Mouse (Mus musculus) heart, adult 2 months (tissue): ENCODE measurements around the gene Map2k2. TPM values are rescaled to one million over a fixed set of nuclear protein-coding genes. Genes with fewer than 3 reads are reported as not detected.

ENCODE experiments used
- DNase-seq, 2 experiments: peaks; one replicate each; pipeline ENCODE4 v3.0.0; 2021
- H3K27ac ChIP-seq: fragments of 200-600 bp; 2 replicates; pipeline ENCODE4 v1.8.1; 2022
- H3K27me3 ChIP-seq: fragments of 200-500 bp; 2 replicates; pipeline ENCODE4 v1.6.1; 2012; ENCODE audit warnings: mild to moderate bottlenecking, low read length, inconsistent platforms, mixed read lengths; ENCODE audit not compliant: control insufficient read depth, insufficient read depth
- H3K36me3 ChIP-seq: fragments of 200-500 bp; 2 replicates; pipeline ENCODE4 v1.6.1; 2012; ENCODE audit warnings: low read length, inconsistent platforms; ENCODE audit not compliant: control insufficient read depth, insufficient read depth
- H3K4me1 ChIP-seq: fragments of 200-500 bp; 2 replicates; pipeline ENCODE4 v1.6.1; 2011; ENCODE audit warnings: low read length; ENCODE audit not compliant: control insufficient read depth, insufficient read depth
- H3K4me3 ChIP-seq: fragments of 200-600 bp; 2 replicates; pipeline ENCODE4 v1.8.1; 2022
- H3K79me2 ChIP-seq: fragments of 200-500 bp; replicated peaks from 2 replicates; pipeline ENCODE4 v1.6.1; 2012; ENCODE audit warnings: mild to moderate bottlenecking, inconsistent platforms, low read length, moderate library complexity, mixed read lengths; ENCODE audit not compliant: control insufficient read depth, insufficient read depth
- H3K9ac ChIP-seq: fragments of 200-500 bp; 2 replicates; pipeline ENCODE4 v1.6.1; 2012; ENCODE audit warnings: low read depth, mild to moderate bottlenecking, control low read depth, inconsistent platforms, low read length, mixed read lengths
- CTCF ChIP-seq: fragments of 200-600 bp; IDR thresholded peaks from 2 replicates; pipeline ENCODE4 v1.8.1; 2022; ENCODE audit warnings: antibody characterized with exemption, mild to moderate bottlenecking, moderate library complexity
- EP300 ChIP-seq: fragments of 200-500 bp; IDR thresholded peaks from 2 replicates; pipeline ENCODE4 v1.6.1; 2011; ENCODE audit warnings: low read depth, low read length, control low read depth; ENCODE audit not compliant: insufficient read depth
- POLR2A ChIP-seq: fragments of 200-500 bp; IDR thresholded peaks from 2 replicates; pipeline ENCODE4 v1.6.1; 2011; ENCODE audit warnings: mild to moderate bottlenecking, low read depth, low read length, control low read depth; ENCODE audit not compliant: insufficient read depth
- WGBS: fragments of 180-500 bp; shearing (Covaris S2); methylation state at CpG from one replicate; pipeline ENCODE4 v1.1.7; 2018; 5-methylcytosine and 5-hydroxymethylcytosine counted together
- intact Hi-C: fragments of 180-260 bp; cut with DNase I; formaldehyde crosslinking; loops from one replicate; pipeline ENCODE4 v1.15.1; 2025
- polyA plus RNA-seq: library from polyadenylated mRNA; depleted of rRNA; stranded (reverse); fragments of >200 nt; gene quantifications from 2 replicates; pipeline ENCODE4 v1.2.3, GENCODE M21; 2012
- total RNA-seq, 2 experiments: library from RNA; stranded (reverse); gene quantifications; 2 replicates each; pipeline ENCODE4 v1.2.3; 2021

The Map2k2 gene
- total and polyA plus RNA-seq, 3 experiments, result 115 to 123 (median 116) TPM

DNA sequence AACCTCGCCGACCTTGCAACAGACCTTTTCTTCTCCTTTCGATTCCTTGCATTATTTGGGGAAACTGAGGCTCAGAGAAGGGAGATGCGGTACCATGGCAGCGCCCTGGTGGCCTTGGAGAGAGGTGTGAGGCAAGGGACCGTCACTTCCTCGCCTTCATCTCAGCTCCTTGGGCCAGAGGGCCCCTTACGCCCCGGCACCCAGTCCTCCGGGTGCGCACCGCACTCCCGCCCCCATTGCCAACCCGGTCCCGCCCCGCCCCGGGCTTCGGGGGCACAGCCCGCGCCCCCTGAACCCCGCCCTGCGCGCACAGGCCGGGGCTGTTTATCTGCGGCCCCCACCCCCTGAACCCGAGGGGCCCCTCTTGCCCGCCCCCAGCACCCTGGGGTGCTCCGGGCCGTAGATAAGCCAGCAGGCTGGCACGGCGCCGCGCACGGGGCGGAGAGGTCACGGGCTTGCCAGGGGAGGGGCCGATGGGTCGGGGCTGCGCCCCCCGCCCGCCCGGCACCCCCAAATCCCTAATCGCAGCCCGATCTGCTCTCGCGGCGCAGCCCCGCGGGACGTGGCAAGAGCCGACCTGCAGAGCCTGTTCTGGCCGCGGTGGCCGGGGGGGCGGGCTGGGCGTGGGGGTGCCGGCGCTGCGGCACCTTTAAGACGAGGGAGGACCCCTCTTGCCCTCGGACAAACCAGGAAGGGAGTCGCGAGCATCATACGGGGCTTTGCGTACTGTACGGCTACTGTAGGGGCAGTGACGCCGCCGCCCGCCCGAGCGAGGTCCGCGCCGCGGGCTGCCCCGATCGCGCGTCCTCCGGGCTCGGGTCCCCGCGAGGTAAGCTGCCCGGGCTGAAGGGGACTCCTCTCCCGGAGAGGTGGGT, 30.4 kb downstream of the Map2k2 start:
- peak overlapping the region; percentile 97 for H3K9ac ChIP-seq
- no peaks in the 10 kb centered on the region for H3K27me3 ChIP-seq
- H3K4me3 ChIP-seq, result peak overlapping the region; percentile 88
- peaks cover 14% of the 10 kb centered on the region for H3K79me2 ChIP-seq
- H3K27ac ChIP-seq, result peak overlapping the region; percentile 98
- TF ChIP-seq EP300 (no peak), POLR2A (peak; percentile 74), CTCF (peak; percentile 19; the same call in 1 of the 2 replicates)
- under 1% methylated on average over 84 of the region's 86 CpGs for WGBS
- peaks cover 16% of the 10 kb centered on the region for H3K4me1 ChIP-seq
- intact Hi-C loops, result no loop called here
- DNase-seq, result peak; percentile 85 to 89
- H3K36me3 ChIP-seq, result no peaks in the 10 kb centered on the region

DNA sequence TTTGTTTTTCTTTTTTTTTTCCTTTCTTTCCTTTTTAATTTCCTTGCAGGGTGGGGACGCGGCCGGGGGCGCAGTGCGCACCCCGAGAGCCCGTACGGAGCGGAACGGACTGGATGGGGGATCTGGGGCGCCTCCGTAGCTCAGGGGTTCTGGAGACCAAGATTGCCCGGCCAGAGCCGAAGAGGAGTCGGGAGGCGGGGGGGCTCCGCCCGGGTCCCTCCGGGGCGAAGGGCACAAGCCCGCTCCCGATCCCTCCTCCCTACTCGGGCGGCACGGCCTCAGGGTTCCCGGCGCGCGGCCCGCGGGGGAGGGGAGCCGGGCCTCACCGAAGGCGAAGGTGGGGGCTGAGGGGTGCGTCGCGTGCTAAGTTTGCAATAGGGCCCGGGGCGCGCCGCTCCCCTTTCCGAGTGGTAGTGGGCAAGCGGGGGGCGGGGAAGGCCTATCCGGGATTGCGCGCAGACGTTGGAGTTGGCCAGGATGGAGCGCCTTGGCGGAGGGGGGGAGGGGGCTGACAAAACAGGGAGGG, 31.1 kb downstream of the Map2k2 start:
- intact Hi-C loops, result loop anchor here (1.0 kb wide), 1 partner anchor 31 kb away; the partner anchor contains the start of gene Map2k2
- WGBS, result under 1% methylated on average over 49 of the region's 50 CpGs
- Histone ChIP-seq H3K4me3 (peak overlapping the region; percentile 88), H3K27ac (peak overlapping the region; percentile 98), H3K79me2 (peaks cover 17% of the 10 kb centered on the region), H3K9ac (peak overlapping the region; percentile 97), H3K27me3 (no peaks in the 10 kb centered on the region), H3K36me3 (no peaks in the 10 kb centered on the region), H3K4me1 (peaks cover 20% of the 10 kb centered on the region)
- peak; percentile 87 for DNase-seq
- TF ChIP-seq CTCF, result no peak
- TF ChIP-seq POLR2A, result no peak
- TF ChIP-seq EP300, result no peak

DNA sequence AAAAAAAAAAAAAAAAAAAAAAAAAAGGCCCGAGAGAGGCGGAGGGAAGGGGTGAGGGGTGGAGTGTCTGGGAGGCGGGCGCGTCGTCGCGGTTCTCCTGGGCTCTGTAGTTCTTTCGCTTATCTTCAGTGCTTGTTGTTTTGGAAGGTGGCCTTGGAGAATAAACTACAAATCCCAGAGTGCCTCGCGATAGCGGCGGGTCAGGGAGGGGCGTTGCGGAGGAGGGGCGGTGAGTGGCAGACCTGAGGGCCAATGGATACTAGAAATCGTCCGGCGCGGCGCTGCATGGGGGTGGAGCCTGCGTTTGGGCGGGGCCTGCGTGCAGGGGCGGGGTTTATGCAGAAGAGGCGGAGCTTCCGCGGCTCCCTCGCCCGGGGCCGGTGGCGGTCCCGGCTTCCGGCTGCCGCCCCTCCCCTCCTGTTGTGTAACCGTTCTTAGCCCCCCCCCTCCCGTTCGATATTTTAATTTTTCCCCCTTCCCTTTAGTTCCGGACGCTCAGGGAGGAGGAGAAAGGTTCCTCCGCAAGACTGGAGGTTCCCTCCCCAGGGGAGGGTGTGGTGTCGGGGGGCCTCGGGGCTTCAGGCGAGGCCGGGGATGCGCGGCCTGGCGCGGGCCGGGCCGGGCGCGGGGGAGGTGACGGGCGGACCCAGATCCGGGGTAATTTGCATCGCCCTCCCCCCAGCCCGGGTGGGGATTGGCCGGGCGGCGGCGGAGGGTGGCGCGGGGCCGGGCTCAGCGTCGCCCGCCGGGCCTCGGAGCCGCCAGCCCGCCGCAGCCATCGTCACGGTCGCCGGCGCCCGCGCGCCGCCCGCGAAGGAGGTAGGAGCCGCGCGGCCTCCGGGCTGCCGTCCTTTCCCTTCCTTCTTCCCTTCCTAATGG, 31.8 kb downstream of the Map2k2 start:
- peaks cover 17% of the 10 kb centered on the region for H3K79me2 ChIP-seq
- peak overlapping the region; percentile 88 for H3K4me3 ChIP-seq
- under 1% methylated on average over 77 of the region's 89 CpGs for WGBS
- TF ChIP-seq POLR2A, result 0 out of 2 replicates have a peak, but pooled peaks have one; percentile 12
- no peak for TF ChIP-seq CTCF
- TF ChIP-seq EP300, result peak; percentile 62; the same call in 1 of the 2 replicates
- H3K36me3 ChIP-seq, result no peaks in the 10 kb centered on the region
- peak overlapping the region; percentile 90 for H3K9ac ChIP-seq
- peaks cover 24% of the 10 kb centered on the region for H3K4me1 ChIP-seq
- DNase-seq, result peak; percentile 99 to 100
- peak overlapping the region; percentile 99 for H3K27ac ChIP-seq
- no peaks in the 10 kb centered on the region for H3K27me3 ChIP-seq
- intact Hi-C loops, result loop anchor here (1.0 to 2.0 kb wide), 2 partner anchors 29 to 32 kb away; partner anchors contain the start of genes Map2k2 and Pias4

DNA sequence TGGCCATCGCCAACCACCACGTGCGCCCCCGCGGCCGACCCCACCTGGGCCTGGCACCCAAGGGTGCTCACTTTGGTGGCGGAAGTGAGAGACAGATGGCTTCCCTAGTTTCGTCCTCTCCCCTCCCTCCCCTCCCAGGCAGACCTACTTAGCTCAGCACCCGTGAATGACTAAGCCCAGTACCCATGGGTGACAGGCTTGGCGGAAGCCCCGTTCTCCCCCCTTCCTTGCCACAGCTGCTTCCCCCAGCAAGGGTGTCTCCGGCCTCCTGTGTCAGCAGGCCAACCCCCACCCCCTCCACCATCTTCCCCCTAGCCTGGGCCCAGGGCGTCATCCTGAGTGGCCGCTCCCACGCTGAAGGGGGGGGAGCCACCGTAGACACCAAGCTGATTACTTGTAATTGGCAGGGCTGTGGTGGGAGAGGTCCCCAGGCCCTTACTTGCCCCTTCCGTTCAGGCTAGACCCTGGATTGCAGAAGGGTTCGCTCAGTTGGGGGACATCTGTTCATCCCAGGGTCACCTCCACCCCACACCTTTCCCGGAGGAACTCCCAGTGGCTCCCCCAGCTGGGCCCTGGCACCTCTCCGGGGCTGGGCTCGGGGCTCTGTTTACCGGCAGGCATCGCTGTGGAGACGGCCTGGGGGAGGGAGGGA, 32.5 kb downstream of the Map2k2 start:
- peak overlapping the region; percentile 85 for H3K4me3 ChIP-seq
- peaks cover 17% of the 10 kb centered on the region for H3K79me2 ChIP-seq
- TF ChIP-seq POLR2A, result no peak
- 0 out of 2 replicates have a peak, but pooled peaks have one; percentile 45 for TF ChIP-seq EP300
- no peak for DNase-seq
- no peaks in the 10 kb centered on the region for H3K36me3 ChIP-seq
- peak overlapping the region; percentile 99 for H3K27ac ChIP-seq
- intact Hi-C loops, result loop anchor here (2.0 kb wide), 1 partner anchor 29 kb away; the partner anchor contains the start of gene Pias4
- under 1% methylated on average over 22 of the region's 24 CpGs for WGBS
- no peaks in the 10 kb centered on the region for H3K27me3 ChIP-seq
- H3K9ac ChIP-seq, result peak overlapping the region; percentile 90
- H3K4me1 ChIP-seq, result peaks cover 25% of the 10 kb centered on the region
